Mouse (Mus musculus): ENCODE measurements around the gene Sema6b. TPM values are rescaled to one million over a fixed set of nuclear protein-coding genes. Genes with fewer than 3 reads are reported as not detected.

Gene Sema6b
- total and polyA plus RNA-seq, 3 experiments, result 8.6 to 12.6 (median 8.9) TPM

GRCm38 (mm10) chr17:56074827-56075208 lies 65.3 kb downstream of the Sema6b start, which contains the start of gene Ubxn6:
Ubxn6 (minus strand) TSS chr17:56075028.
- peak within 1 kb of the TSS; percentile 78 for H3K9ac ChIP-seq (ENCODE audit: low read depth, low read length)
- H3K27me3 ChIP-seq (ENCODE audit: control insufficient read depth, insufficient read depth, low read length), result no peaks in the 10 kb centered on the region
- under 1% methylated on average over 35 of the region's 35 CpGs for WGBS
- peak within 1 kb of the TSS; percentile 89 for H3K27ac ChIP-seq
- no peaks in the 10 kb centered on the region for H3K36me3 ChIP-seq (ENCODE audit: control insufficient read depth, insufficient read depth, low read length)
- H3K4me1 ChIP-seq (ENCODE audit: control insufficient read depth, insufficient read depth, low read length), result peaks cover 2% of the 10 kb centered on the region
- H3K4me3 ChIP-seq, result peak within 1 kb of the TSS; percentile 77
- no peaks in the 10 kb centered on the region for H3K79me2 ChIP-seq (replicated peaks; ENCODE audit: control insufficient read depth, insufficient read depth, low read length)
- DNase-seq, result peak; percentile 97 to 98
- TF ChIP-seq CTCF (IDR thresholded peaks at IDR 0.05), result peak; percentile 73
- TF ChIP-seq EP300 (IDR thresholded peaks at IDR 0.05; ENCODE audit: insufficient read depth, low read depth, low read length), result no peak
- TF ChIP-seq POLR2A (IDR thresholded peaks at IDR 0.05; ENCODE audit: insufficient read depth, low read depth, low read length), result peak; percentile 55; the same call in 1 of the 2 replicates
- intact Hi-C loops (cut with DNase I), result loop anchor here (2.0 kb wide), 1 partner anchor 36 kb away; no protein-coding TSS in a partner anchor

- no peaks in the 10 kb centered on the region for H3K79me2 ChIP-seq (replicated peaks; ENCODE audit: control insufficient read depth, insufficient read depth, low read length)
- no peaks in the 10 kb centered on the region for H3K27me3 ChIP-seq (ENCODE audit: control insufficient read depth, insufficient read depth, low read length)
- DNase-seq, result peak; percentile 84 to 85
- TF ChIP-seq EP300 (IDR thresholded peaks at IDR 0.05; ENCODE audit: insufficient read depth, low read depth, low read length), result no peak
- no peaks in the 10 kb centered on the region for H3K36me3 ChIP-seq (ENCODE audit: control insufficient read depth, insufficient read depth, low read length)
- peaks cover 2% of the 10 kb centered on the region for H3K4me1 ChIP-seq (ENCODE audit: control insufficient read depth, insufficient read depth, low read length)
- peak overlapping the region; percentile 77 for H3K4me3 ChIP-seq
- H3K27ac ChIP-seq, result peak overlapping the region; percentile 89
- H3K9ac ChIP-seq (ENCODE audit: low read depth, low read length), result peak overlapping the region; percentile 78
- WGBS, result 4% methylated on average over 22 of the region's 22 CpGs
- intact Hi-C loops (cut with DNase I), result loop anchor here (2.0 kb wide), 1 partner anchor 35 kb away; no protein-coding TSS in a partner anchor
Observed at GRCm38 (mm10) chr17:56074097-56074826, 65.9 kb downstream of the Sema6b start.

Small RNA genes within 50 kb of the gene (microRNA-seq; reads per million reads assigned to microRNA genes)
- gene Gm44397, result 0 reads per million in 2 experiments

Other genes with a start within 250 kb of the Sema6b start
- gene Zfp959, start 248.2 kb downstream of the Sema6b start, total RNA-seq (2021), result 1 to 10 TPM; 3.8 TPM
- gene Zfp959, start 248.2 kb downstream of the Sema6b start, polyA plus RNA-seq (2012; rRNA removed), result 1.4 and 2.1 TPM in 2 replicates
- gene Zfp119b, start 190.8 kb downstream of the Sema6b start, total RNA-seq (2021), result 1 to 10 TPM; 2.5 to 3.9 TPM
- 0.49 and 1.2 TPM in 2 replicates for gene Zfp119b, start 190.8 kb downstream of the Sema6b start, polyA plus RNA-seq (2012; rRNA removed)
- gene Ebi3, start 187.7 kb downstream of the Sema6b start, total RNA-seq (2021), result under 1 TPM; 0.34 to 0.91 TPM
- gene Ebi3, start 187.7 kb downstream of the Sema6b start, polyA plus RNA-seq (2012; rRNA removed), result 1.3 and 4.1 TPM in 2 replicates
- gene Yju2, start 181.2 kb downstream of the Sema6b start, total RNA-seq (2021), result 1 to 10 TPM; 8.3 to 9.2 TPM
- gene Yju2, start 181.2 kb downstream of the Sema6b start, polyA plus RNA-seq (2012; rRNA removed), result 3.7 and 4.2 TPM in 2 replicates
- under 1 TPM; 0.63 to 0.64 TPM for gene Shd, start 169.9 kb downstream of the Sema6b start, total RNA-seq (2021)
- 1.9 TPM in 2 replicates for gene Shd, start 169.9 kb downstream of the Sema6b start, polyA plus RNA-seq (2012; rRNA removed)
- under 1 TPM; 0.50 to 0.61 TPM for gene Fsd1, start 153.8 kb downstream of the Sema6b start, total RNA-seq (2021)
- gene Fsd1, start 153.8 kb downstream of the Sema6b start, polyA plus RNA-seq (2012; rRNA removed), result 0.35 and 0.76 TPM in 2 replicates
- 10 to 100 TPM; 12.2 to 14.8 TPM for gene Stap2, start 134.8 kb downstream of the Sema6b start, total RNA-seq (2021)
- gene Stap2, start 134.8 kb downstream of the Sema6b start, polyA plus RNA-seq (2012; rRNA removed), result 28.6 and 30.6 TPM in 2 replicates
- gene Mpnd, start 134.6 kb downstream of the Sema6b start, total RNA-seq (2021), result 10 to 100 TPM; 63.1 to 78.9 TPM
- 68.0 and 75.8 TPM in 2 replicates for gene Mpnd, start 134.6 kb downstream of the Sema6b start, polyA plus RNA-seq (2012; rRNA removed)
- 10 to 100 TPM; 13.6 to 14.3 TPM for gene Sh3gl1, start 103.7 kb downstream of the Sema6b start, total RNA-seq (2021)
- 26.4 and 27.4 TPM in 2 replicates for gene Sh3gl1, start 103.7 kb downstream of the Sema6b start, polyA plus RNA-seq (2012; rRNA removed)
- gene Chaf1a, start 99.9 kb downstream of the Sema6b start, total RNA-seq (2021), result 1 to 10 TPM in 1 of 2 experiments, under 1 TPM in 1; 0.99 to 1.3 TPM
- 0.45 and 0.67 TPM in 2 replicates for gene Chaf1a, start 99.9 kb downstream of the Sema6b start, polyA plus RNA-seq (2012; rRNA removed)
- gene Ubxn6, start 65.3 kb downstream of the Sema6b start, total RNA-seq (2021), result 10 to 100 TPM; 47.6 to 53.5 TPM
- 64.4 and 79.3 TPM in 2 replicates for gene Ubxn6, start 65.3 kb downstream of the Sema6b start, polyA plus RNA-seq (2012; rRNA removed)
- 10 to 100 TPM; 32.5 to 35.0 TPM for gene Hdgfl2, start 60.7 kb downstream of the Sema6b start, total RNA-seq (2021)
- gene Hdgfl2, start 60.7 kb downstream of the Sema6b start, polyA plus RNA-seq (2012; rRNA removed), result 30.2 and 31.5 TPM in 2 replicates
- 100 to 1,000 TPM; 151 to 170 TPM for gene Plin4, start 30.5 kb downstream of the Sema6b start, total RNA-seq (2021)
- gene Plin4, start 30.5 kb downstream of the Sema6b start, polyA plus RNA-seq (2012; rRNA removed), result 114 and 167 TPM in 2 replicates
- gene Plin5, start 22.7 kb downstream of the Sema6b start, total RNA-seq (2021), result 100 to 1,000 TPM; 159 to 160 TPM
- 112 and 170 TPM in 2 replicates for gene Plin5, start 22.7 kb downstream of the Sema6b start, polyA plus RNA-seq (2012; rRNA removed)
- 10 to 100 TPM; 57.0 to 74.6 TPM for gene Lrg1, start 18.3 kb downstream of the Sema6b start, total RNA-seq (2021)
- 38.2 and 77.7 TPM in 2 replicates for gene Lrg1, start 18.3 kb downstream of the Sema6b start, polyA plus RNA-seq (2012; rRNA removed)
- gene Tnfaip8l1, start 22.1 kb upstream of the Sema6b start, total RNA-seq (2021), result 1 to 10 TPM; 1.1 to 1.7 TPM
- gene Tnfaip8l1, start 22.1 kb upstream of the Sema6b start, polyA plus RNA-seq (2012; rRNA removed), result 3.6 and 4.5 TPM in 2 replicates
- gene Mydgf, start 43.6 kb upstream of the Sema6b start, total RNA-seq (2021), result 10 to 100 TPM; 25.4 to 28.3 TPM
- gene Mydgf, start 43.6 kb upstream of the Sema6b start, polyA plus RNA-seq (2012; rRNA removed), result 26.0 and 29.1 TPM in 2 replicates
- 10 to 100 TPM; 40.4 to 41.4 TPM for gene Dpp9, start 78.6 kb upstream of the Sema6b start, total RNA-seq (2021)
- 38.6 and 43.4 TPM in 2 replicates for gene Dpp9, start 78.6 kb upstream of the Sema6b start, polyA plus RNA-seq (2012; rRNA removed)
- 100 to 1,000 TPM; 108 to 124 TPM for gene Fem1a, start 116.5 kb upstream of the Sema6b start, total RNA-seq (2021)
- gene Fem1a, start 116.5 kb upstream of the Sema6b start, polyA plus RNA-seq (2012; rRNA removed), result 81.5 and 104 TPM in 2 replicates
- 1 to 10 TPM; 8.0 TPM for gene Ticam1, start 136.4 kb upstream of the Sema6b start, total RNA-seq (2021)
- gene Ticam1, start 136.4 kb upstream of the Sema6b start, polyA plus RNA-seq (2012; rRNA removed), result 16.8 and 18.0 TPM in 2 replicates
- 100 to 1,000 TPM; 160 to 221 TPM for gene Plin3, start 152.5 kb upstream of the Sema6b start, total RNA-seq (2021)
- 65.6 and 66.2 TPM in 2 replicates for gene Plin3, start 152.5 kb upstream of the Sema6b start, polyA plus RNA-seq (2012; rRNA removed)
- not detected for gene Arrdc5, start 159.9 kb upstream of the Sema6b start, total RNA-seq (2021)
- 0.32 TPM in 1 of 2 replicates, not detected in the other for gene Arrdc5, start 159.9 kb upstream of the Sema6b start, polyA plus RNA-seq (2012; rRNA removed)
- gene Uhrf1, start 163.0 kb upstream of the Sema6b start, total RNA-seq (2021), result 1 to 10 TPM; 2.0 to 2.4 TPM
- 0.85 and 1.2 TPM in 2 replicates for gene Uhrf1, start 163.0 kb upstream of the Sema6b start, polyA plus RNA-seq (2012; rRNA removed)
- 10 to 100 TPM; 26.2 to 36.1 TPM for gene Kdm4b, start 185.7 kb upstream of the Sema6b start, total RNA-seq (2021)
- 23.0 and 29.7 TPM in 2 replicates for gene Kdm4b, start 185.7 kb upstream of the Sema6b start, polyA plus RNA-seq (2012; rRNA removed)

Data from heart, adult 2 months (tissue).